Mouse (Mus musculus): ENCODE data around the gene Ydjc.
A peak's percentile ranks its signal among the peaks of the same experiment; 100 is the strongest.
"Not testable (repeated sequence)": the region's sequence is repeated elsewhere in the genome, so short reads cannot be mapped to it uniquely, and the experiment has no call there.

Gene Ydjc

DNA sequence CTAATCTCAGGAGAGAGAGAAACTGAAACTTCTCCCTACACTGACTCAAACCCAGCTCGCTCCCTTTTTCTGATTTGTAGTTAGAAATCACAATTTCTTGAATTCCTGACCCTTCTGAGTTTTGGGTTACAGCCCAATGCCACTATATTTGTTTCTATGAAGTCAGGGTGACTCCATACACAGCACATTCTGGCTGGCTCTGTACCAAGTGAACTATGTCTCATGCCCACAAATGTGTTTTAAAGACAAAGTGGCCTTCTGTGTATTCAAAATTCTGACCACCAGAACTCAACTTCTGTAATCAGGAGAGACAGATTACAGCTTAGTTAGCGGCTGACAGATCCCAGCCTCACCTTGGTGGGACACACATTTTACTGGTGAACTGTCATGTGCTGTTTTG, 9.9 kb downstream of the Ydjc start:
- no peak for DNase-seq (ENCODE audit: low spot score)

DNA sequence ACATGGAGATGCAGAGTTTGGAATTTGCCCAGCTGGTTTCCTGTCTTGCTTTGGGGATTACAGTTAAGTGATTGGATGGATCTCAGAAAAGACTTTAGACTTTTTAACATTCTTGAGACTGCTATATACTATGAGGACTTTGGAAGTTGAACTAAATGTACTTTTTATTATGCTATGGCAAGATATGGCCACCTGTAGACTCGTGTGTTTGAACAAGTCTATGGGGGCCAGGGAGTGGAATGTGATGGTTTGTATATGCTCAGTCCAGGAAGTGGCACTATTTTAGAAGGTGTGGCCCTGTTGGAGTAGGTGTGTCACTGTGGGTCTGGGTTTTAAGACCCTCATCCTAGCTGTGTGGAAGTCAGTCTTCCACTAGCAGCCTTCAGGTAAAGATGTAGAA, 21.1 kb downstream of the Ydjc start:
- DNase-seq (ENCODE audit: low spot score) = not testable (repeated sequence)

DNA sequence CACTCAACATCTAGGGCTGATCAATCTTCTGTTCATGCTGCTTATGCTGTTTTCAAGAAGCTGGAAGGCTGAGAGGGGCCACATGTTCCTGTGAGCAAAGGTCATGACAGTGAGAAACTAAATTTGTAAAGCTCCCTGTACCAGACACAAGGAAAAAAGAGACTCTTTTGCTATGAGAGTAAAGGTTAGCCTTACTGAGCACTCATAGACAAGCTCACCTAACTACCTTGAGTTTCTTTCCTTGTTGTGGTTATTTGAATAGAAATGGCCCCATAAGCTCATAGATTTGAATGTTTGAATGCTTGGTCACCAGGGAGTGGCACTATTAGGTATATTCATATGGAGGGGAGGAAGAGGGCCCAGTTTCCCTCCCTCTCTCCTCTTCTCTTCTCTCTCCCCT, 22.8 kb downstream of the Ydjc start:
- DNase-seq (ENCODE audit: low spot score) = no peak

DNA sequence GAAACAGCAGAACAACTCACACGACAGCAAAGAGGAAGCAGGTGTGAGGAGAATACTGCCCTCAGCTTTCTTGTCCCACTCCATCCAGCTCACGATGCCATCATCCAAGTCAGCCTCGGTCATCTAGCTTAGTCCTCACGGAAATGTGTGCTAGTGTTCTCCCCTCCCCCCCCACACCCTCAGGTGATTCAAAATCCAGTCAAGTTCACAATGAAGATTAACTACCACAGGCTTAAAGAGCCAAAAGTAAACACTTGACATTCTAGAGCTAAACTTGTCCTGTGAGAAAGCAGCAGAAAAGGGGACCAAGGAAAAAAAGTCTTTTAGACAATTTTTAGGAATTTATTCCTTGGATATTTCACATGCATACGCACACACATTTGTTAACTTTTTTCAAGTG, 23.6 kb downstream of the Ydjc start:
- DNase-seq (ENCODE audit: low spot score) = no peak

DNA sequence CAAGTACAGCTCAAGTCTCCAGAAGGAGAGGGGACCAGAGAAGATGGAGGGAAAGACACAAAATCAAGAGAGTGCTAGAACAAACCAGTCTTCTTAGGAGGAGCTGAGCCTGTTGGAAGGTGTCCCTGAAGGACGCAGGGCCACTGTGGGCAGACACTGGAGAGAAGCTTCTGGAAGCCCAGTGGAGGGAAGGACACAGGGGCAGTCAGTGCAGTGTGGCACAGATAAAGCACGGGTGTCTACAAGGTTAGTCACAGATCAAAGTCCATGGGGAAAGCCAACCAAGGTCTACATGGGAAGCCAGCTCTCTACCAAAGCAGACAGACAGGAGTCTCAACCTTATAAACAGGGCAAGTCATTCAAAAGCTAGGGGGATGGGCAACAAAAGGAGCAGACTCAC, 31.3 kb downstream of the Ydjc start:
- DNase-seq (ENCODE audit: low spot score) = no peak

DNA sequence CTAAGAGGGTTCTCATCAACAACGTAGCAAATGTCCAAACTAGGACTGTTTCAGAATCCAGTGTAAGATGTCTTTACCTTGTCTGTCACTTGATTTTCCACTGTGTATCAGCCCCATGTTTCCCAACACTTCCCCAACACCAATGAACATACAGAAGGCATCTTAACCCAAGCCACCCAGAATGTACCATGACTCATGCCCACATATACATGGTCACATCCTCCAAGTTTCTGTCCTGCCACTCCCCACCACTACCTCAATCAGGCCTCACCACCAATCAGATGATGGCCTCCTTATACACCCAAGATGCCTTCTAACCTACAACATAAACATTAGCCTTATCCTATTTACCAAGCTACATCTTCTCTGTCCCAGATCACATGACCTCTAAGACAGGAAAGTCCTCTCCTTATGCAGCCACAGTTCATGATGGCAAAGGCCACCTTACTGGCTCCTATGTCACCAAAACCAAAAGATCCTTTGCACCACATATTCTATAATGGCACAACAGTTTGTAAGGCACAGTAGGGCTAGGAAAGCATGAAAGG, 33.3 kb downstream of the Ydjc start:
- no peak for DNase-seq (ENCODE audit: low spot score)

DNA sequence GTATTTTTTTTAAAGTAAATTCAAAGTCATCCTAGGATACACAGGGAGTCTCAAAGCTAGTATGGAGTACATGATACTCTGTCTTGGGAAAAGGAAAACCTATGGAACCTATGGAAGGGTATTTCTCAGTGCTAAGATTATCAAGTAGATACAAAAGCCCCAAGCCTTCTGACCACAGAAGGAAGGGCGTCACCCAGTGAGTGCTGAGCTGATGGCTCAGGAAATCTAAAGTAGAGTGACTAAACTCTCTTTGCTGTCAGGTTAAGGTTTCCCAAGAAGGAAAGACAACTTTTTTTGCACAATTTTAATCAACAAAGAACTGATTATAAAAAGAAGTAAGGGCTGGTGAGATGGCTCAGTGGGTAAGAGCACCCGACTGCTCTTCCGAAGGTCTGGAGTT, 35.3 kb downstream of the Ydjc start:
- no peak for DNase-seq (ENCODE audit: low spot score)

DNA sequence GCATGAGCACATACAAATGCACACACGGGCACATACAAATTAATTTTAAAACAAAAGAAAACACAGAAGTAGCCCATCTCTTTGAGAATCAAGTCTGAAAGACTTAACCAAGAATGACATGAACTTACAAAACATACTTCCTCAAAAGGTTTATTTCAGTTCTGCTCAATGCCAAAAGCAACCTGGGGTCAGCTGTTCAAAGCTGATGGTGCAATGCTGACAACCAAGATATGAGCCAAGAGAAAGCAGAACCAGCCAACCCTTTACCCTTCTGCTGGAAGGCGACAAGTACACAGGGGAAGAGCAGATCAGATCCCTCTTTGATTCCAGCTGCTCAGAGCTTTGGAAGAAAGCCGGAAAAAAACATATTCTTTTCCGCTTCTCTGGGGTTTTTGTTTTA, 37.0 kb downstream of the Ydjc start:
- DNase-seq (ENCODE audit: low spot score) = no peak

DNA sequence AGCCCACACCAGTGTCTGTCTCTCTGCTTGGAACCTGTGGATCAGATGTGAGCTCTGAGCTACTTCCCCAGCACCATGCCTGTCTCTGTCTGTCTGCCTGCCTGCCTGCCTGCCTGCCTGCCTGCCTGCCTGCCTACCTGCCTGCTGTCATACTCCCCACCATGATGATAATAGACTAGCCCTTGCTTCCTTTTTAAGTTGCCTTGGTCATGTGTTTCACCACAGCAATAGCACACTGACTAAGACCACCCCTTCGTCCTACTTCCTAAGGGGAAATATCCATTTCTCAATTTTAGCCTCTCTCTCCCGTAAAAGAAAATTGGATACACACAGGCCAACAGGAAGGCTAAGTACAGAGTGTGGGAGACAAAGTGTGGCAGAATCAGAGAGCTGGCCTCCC, 37.7 kb downstream of the Ydjc start:
- DNase-seq (ENCODE audit: low spot score) = no peak

DNA sequence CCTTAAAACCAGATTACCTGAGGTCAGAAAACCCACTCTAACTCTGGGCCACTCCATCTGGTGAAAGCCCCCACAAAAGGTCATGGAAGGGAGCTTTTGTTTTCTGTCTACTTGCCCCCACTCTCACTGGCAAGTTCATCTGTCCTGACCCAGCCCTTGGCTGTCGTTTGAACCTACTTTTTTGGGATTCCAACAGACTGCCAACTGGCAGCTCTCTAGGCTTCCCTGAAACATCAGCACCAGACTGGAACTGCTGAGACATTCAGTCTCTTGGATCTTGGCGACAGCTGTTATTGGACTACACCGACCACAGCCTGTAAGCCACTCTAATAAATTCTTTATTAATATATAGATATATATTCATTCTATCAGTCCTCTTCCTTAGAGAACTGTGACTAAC, 38.6 kb downstream of the Ydjc start:
- no peak for DNase-seq (ENCODE audit: low spot score)

DNA sequence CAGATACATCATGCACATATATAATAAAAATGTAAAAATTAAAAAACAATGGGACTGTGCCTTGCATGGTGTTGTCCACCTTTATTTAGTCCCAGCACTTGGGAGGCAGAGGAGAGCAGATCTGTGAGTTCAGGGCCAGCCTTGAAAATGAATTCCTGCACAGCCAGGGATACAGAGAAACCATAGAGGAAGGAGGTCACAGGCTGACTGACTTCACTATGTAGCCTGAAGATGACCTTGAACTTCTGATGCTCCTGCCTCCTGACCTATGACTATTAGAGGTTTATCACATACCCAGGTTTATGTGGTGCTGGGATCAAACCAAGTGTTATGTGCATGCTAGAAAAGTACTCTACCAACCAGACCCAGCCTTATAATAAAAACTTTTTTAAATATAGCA, 41.1 kb downstream of the Ydjc start:
- DNase-seq (ENCODE audit: low spot score) = no peak

DNA sequence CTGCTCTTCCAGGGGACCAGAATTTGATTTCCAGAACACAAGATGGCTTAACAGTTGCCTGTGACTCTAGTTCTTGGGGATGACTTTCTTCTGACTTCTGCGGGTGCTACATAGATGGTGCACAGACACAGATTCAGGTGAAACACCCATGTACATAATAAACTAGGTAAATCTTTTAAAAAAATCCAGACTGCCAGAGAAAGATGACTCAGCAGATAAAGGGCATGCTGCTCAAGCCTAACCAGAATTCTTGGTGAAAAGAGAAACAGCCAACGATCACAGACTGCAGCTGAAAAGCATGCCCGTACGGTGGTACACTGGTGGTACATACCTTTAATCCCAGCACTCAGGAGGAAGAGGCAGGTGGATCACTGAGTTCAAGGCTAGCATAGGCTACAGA, 49.4 kb downstream of the Ydjc start:
- no peak for DNase-seq (ENCODE audit: low spot score)

DNA sequence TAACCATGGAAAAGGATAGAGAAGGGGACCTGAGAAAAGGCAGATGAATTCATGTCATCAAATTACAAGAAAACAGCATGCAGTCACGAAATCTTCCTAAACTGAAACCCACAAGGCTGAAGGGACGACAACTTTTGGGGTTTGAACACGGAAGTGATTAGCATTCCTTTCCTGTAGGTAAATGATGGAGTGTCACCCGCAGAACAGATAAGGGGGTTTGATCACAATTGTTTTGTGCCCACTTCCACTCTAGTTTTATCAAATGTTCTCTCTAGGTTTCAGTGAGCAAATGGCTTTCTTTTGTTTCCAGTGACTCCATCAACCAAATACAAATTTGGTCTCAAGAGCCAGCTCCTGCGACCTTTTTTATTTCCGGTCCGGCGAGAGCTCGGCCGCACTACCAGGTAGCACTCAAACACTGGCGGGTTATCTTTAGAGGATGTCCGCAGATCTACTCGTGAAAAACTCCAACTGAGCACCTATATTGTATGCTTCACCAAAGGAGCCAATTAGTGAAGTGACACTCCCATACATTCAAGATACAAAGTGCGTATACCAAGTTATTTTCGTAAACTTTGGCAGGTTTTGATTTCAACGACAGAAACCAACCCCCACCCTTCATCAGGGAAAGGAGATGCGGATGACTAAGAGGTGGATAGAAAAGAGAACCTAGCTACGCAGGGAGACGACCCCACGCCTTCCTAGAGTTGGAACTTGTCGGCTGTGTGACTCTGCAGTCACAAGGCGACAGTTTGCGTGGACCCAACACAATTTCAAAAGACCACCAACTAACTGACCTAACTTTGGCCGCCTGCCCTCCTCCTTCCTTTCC, 55.9 kb downstream of the Ydjc start:
- DNase-seq (ENCODE audit: low spot score) = no peak

DNA sequence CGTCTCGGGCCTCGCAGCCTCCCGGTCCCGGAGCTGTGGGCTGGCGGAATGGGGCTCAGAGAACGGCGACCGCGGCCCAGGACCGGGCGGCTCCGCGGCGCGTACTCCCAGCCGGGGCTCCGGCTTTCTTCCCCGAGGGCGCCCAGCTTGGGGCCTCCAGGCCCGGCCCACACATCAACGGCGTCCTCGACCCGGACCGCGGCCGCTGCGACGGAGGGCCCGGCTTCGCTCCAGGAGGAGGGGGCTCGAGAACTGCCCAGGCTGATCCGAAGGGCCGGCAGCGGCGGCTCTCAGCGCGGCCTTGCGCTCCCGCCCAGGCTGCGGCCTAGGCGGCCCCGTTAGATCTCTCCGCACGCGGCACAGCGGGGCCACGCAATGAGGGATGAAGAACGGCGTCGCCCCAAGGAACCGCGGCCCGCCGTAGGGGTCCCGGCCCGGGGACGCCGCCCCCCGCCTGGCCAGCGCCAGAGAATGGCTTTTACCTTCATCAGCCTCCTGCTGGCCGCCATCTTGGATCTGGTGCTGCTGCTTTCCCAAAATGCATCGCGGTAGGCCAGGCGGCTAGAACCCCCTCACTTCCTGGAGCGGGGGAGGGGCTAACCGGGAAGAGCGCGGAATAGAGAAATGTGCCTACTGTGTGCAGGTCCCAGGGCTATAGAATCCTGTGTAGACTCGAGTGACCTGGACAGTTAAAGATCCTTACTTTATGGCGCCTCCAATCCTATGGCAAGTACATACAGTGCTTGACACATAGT, 56.7 kb downstream of the Ydjc start:
- peak; percentile 68 for DNase-seq (ENCODE audit: low spot score)

DNA sequence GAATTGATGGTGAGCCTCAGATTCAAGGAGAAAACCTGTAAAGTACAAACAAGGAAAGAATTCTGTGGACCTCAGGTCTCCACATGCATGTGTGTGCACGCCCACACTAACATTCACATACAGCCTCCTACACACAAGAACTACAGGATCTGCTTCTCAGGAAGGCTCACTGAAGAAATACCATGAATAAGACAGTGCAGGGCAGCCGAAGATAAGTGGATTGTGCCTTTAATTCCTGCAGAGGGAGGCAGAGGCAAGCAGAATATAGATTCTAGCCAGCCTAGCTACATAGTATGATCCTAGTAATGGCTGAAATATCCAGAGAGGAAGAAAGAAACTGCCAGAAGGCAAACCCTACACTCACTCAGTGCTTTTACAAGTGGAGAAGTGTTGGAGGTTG, 57.6 kb downstream of the Ydjc start:
- no peak for DNase-seq (ENCODE audit: low spot score)

DNA sequence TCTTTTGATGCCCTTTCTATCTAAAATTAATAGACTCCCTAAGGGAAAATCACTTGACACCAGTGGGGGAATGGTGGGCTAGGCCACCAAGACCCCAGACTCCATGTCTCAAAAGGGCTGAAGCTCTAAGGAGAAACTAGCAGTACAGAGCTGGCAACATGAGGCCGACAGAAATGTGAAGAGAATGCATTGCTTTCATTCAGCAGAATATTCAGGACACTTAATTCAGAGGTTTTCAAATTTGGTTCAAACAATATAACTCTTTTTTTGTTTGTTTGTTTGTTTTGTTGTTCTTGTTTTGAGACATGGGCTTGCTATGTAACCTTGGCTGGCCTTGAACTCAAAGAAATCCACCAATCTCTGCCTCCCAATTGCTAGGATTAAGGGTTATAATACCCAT, 58.1 kb downstream of the Ydjc start, which contains the start of gene Ube2l3:
Ube2l3 (minus strand) TSS at position 101 of the 400 bp plus-strand sequence.
- DNase-seq (ENCODE audit: low spot score) = no peak

DNA sequence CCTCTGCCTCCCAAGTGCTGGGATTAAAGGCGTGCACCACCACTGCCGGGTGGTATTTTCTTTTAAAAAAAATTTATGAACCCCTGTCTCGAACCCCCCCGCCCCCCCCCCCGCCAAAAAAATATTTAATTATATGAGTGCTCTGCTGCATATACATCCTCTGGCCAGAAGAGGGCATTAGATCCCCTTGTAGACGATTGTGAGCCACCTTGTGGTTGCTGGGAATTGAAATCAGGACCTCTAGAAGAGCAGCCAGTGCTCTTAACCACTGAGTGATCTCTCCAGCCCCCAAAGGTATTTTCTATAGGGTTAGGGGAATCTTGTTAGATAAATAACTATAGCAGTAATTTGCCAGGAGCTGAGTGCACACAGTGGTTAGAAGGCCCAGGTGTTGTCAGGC, 60.6 kb downstream of the Ydjc start:
- no peak for DNase-seq (ENCODE audit: low spot score)

DNA sequence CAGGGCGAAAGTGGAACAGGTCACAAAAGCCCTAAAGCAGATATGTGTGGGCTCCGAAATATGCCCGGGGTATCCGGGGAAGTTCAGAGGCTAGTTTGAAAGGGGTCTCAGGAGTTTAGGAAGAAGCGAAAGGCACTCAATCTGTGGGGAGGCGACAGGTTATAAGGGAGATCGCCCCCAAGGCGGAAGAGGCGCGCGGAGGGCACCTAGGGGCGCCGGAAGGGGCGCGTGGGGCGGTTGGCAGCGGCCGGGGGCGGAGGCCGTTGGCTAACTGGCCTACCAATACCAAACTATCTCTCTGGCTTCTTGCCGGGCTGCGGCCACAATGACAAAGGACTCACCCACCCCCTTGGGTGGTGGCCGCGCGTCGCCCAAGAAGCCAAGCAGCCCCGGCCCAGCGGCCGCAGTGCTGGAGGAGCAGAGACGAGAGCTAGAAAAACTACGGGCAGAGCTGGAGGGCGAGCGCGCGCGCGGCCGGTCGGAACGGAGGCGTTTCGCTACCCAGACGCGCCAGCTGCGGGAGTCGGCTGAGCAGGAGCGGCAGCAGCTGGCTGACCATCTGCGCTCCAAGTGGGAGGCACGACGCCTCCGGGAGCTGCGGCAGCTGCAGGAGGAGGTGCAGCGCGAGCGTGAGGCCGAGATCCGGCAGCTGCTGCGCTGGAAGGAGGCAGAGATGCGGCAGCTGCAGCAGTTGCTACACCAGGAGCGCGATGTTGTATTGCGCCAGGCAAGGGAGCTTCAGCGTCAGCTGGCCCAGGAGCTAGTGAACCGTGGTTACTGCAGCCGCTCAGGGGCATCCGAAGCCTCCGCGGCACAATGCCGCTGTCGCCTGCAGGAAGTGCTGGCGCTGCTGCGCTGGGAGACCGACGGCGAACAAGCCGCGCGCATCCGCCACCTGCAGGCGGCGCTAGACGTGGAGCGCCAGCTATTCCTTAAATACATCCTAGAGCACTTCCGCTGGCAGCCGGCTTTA, 64.3 kb downstream of the Ydjc start, which contains the start of gene Rimbp3:
Rimbp3 (plus strand) TSS at position 215 of the 973 bp plus-strand sequence.
- peak; percentile 56 for DNase-seq (ENCODE audit: low spot score)

DNA sequence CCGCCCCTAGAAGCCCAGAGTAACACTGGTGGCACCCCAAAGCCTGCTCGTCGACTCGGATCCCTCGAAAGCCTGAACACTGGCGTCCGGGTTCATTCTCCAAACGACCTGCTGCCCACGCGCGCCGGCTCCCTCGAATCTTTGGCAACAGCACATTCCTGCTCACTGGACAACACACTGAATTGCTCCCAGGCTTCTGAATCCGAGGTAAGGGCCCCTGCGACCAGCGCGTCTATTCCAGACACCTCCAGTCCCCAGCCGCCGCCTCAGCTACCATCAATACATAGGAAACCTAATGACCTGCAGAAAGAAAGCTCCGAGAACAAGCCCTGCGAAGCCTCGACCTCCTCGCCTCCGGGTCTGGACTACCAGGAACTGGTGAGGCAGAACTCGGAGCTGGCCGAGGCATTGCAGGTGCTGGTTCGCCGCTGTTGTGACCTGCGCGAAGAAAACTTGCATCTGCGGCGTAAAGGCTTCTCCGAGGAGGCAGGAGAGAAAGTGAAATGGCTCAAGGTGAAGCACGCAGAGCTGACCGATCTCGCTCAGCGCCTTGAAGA, 65.1 kb downstream of the Ydjc start:
- no peak for DNase-seq (ENCODE audit: low spot score)
